Mouse (Mus musculus) liver, postnatal 0 days (tissue): ENCODE results near the gene Smarcc2.

Experiments used
- CTCF ChIP-seq: sonication (generic); IDR thresholded peaks from 2 replicates; pipeline ENCODE4 v1.5.1; 2016; ENCODE audit warnings: antibody characterized with exemption, low read depth
- EP300 ChIP-seq: IDR thresholded peaks from 2 replicates; pipeline ENCODE4 v1.6.1; 2016; ENCODE audit warnings: antibody characterized with exemption, low read depth, mild to moderate bottlenecking

- no peak for TF ChIP-seq CTCF
- TF ChIP-seq EP300 = no peak
Observed at GRCm38 (mm10) chr10:128487861-128488712, 29.0 kb downstream of the Smarcc2 start.
